Mouse (Mus musculus) liver, adult 2 months (tissue): ENCODE results near the gene Ap3m1. TPM values are rescaled to one million over a fixed set of nuclear protein-coding genes. Genes with fewer than 3 reads are reported as not detected.

Experiments
- DNase-seq: peaks from one replicate; pipeline ENCODE4 v3.0.0-alpha.2; 2011; ENCODE audit warnings: low read depth, low spot score; ENCODE audit errors: extremely low read depth
- H3K27ac ChIP-seq: fragments of 200-500 bp; replicated peaks from 2 replicates; pipeline ENCODE4 v1.5.1; 2012; ENCODE audit warnings: low read depth, mild to moderate bottlenecking, control low read depth, inconsistent platforms, low read length; ENCODE audit not compliant: insufficient read depth
- H3K27me3 ChIP-seq: fragments of 200-500 bp; 2 replicates; pipeline ENCODE4 v1.6.1; 2012; ENCODE audit warnings: mild to moderate bottlenecking, moderate library complexity, low read length, inconsistent platforms; ENCODE audit not compliant: control insufficient read depth, insufficient read depth
- H3K36me3 ChIP-seq: fragments of 200-500 bp; 2 replicates; pipeline ENCODE4 v1.6.1; 2012; ENCODE audit warnings: low read length, inconsistent platforms; ENCODE audit not compliant: control insufficient read depth, insufficient read depth
- H3K4me1 ChIP-seq: fragments of 200-500 bp; 2 replicates; pipeline ENCODE4 v1.6.1; 2011; ENCODE audit warnings: low read length; ENCODE audit not compliant: control insufficient read depth, insufficient read depth
- H3K4me3 ChIP-seq: fragments of 200-500 bp; 2 replicates; pipeline ENCODE4 v1.5.1; 2011; ENCODE audit warnings: low read depth, mild to moderate bottlenecking, control low read depth, low read length, moderate library complexity; ENCODE audit not compliant: insufficient read depth
- H3K79me2 ChIP-seq: fragments of 200-500 bp; 2 replicates; pipeline ENCODE4 v1.6.1; 2012; ENCODE audit warnings: inconsistent platforms, mild to moderate bottlenecking, low read length, moderate library complexity; ENCODE audit not compliant: control insufficient read depth, insufficient read depth
- H3K9ac ChIP-seq: fragments of 200-500 bp; 2 replicates; pipeline ENCODE4 v1.6.1; 2012; ENCODE audit warnings: low read depth, mild to moderate bottlenecking, control low read depth, inconsistent platforms, low read length
- CTCF ChIP-seq: fragments of 200-500 bp; IDR thresholded peaks from 2 replicates; pipeline ENCODE4 v1.5.1; 2011; ENCODE audit warnings: low read depth, low read length, control low read depth
- POLR2A ChIP-seq: fragments of 200-500 bp; IDR thresholded peaks from 2 replicates; pipeline ENCODE4 v1.6.1; 2011; ENCODE audit warnings: low read length, control low read depth; ENCODE audit not compliant: insufficient read depth; ENCODE audit errors: extremely low read depth
- WGBS: fragments of 180-500 bp; shearing (Covaris S2); methylation state at CpG from one replicate; pipeline ENCODE4 v1.1.7; 2018; 5-methylcytosine and 5-hydroxymethylcytosine counted together
- polyA plus RNA-seq: library from polyadenylated mRNA; depleted of rRNA; stranded (reverse); fragments of >200 nt; gene quantifications from 2 replicates; pipeline ENCODE4 v1.2.3, GENCODE M21; 2012
- total RNA-seq: library from RNA; depleted of rRNA; stranded (reverse); fragments of >200 nt; gene quantifications from 2 replicates; pipeline ENCODE4 v1.2.3, GENCODE M21; 2014

Gene Ap3m1
- total and polyA plus RNA-seq, 2 experiments = 44.8 to 126 TPM

GRCm38 (mm10) chr14:21086827-21087351 lies 34.6 kb upstream of the Ap3m1 start:
- Histone ChIP-seq H3K4me1 (peaks cover 49% of the 10 kb centered on the region), H3K27me3 (no peaks in the 10 kb centered on the region), H3K4me3 (no peak overlapping the region), H3K9ac (peak overlapping the region; percentile 8), H3K79me2 (peaks cover 34% of the 10 kb centered on the region), H3K36me3 (peaks cover 22% of the 10 kb centered on the region), H3K27ac (peak overlapping the region; percentile 13)
- peak; percentile 43 for DNase-seq
- 25% methylated on average over 7 of the region's 7 CpGs for WGBS
- TF ChIP-seq CTCF = no peak
- TF ChIP-seq POLR2A = no peak

- Histone ChIP-seq H3K27me3 (no peaks in the 10 kb centered on the region), H3K36me3 (peaks cover 20% of the 10 kb centered on the region), H3K9ac (no peak overlapping the region), H3K79me2 (peaks cover 38% of the 10 kb centered on the region), H3K4me3 (no peak overlapping the region), H3K4me1 (peaks cover 50% of the 10 kb centered on the region), H3K27ac (no peak overlapping the region)
- 8% methylated on average over 2 of the region's 2 CpGs for WGBS
- DNase-seq = peak; percentile 42
- no peak for TF ChIP-seq CTCF
- TF ChIP-seq POLR2A = no peak
These were observed 33.8 kb upstream of the Ap3m1 start for GRCm38 (mm10) chr14:21086106-21086505.

- H3K4me1 ChIP-seq = peaks cover 49% of the 10 kb centered on the region
- peaks cover 18% of the 10 kb centered on the region for H3K36me3 ChIP-seq
- TF ChIP-seq POLR2A (no peak), CTCF (no peak)
- H3K27ac ChIP-seq = no peak overlapping the region
- H3K27me3 ChIP-seq = no peaks in the 10 kb centered on the region
- WGBS = 53% methylated on average over 5 of the region's 5 CpGs
- peak; percentile 26 for DNase-seq
- H3K79me2 ChIP-seq = peaks cover 41% of the 10 kb centered on the region
- no peak overlapping the region for H3K4me3 ChIP-seq
- H3K9ac ChIP-seq = no peak overlapping the region
These were observed 33.4 kb upstream of the Ap3m1 start for GRCm38 (mm10) chr14:21085666-21086065.

GRCm38 (mm10) chr14:21082823-21083222 lies 30.5 kb upstream of the Ap3m1 start:
- DNase-seq = peak; percentile 37
- Histone ChIP-seq H3K79me2 (peaks cover 35% of the 10 kb centered on the region), H3K36me3 (peaks cover 19% of the 10 kb centered on the region), H3K9ac (peak overlapping the region; percentile 63), H3K27ac (peak overlapping the region; percentile 55), H3K4me3 (no peak overlapping the region), H3K4me1 (peaks cover 34% of the 10 kb centered on the region), H3K27me3 (no peaks in the 10 kb centered on the region)
- no peak for TF ChIP-seq CTCF
- no peak for TF ChIP-seq POLR2A
- 11% methylated on average over 1 of the region's 1 CpGs for WGBS

GRCm38 (mm10) chr14:21078511-21078910 lies 26.2 kb upstream of the Ap3m1 start:
- Histone ChIP-seq H3K27ac (peak overlapping the region; percentile 62), H3K27me3 (no peaks in the 10 kb centered on the region), H3K9ac (peak overlapping the region; percentile 49; the same call in 1 of the 2 replicates), H3K4me3 (peak overlapping the region; percentile 93), H3K36me3 (peaks cover 12% of the 10 kb centered on the region), H3K4me1 (peaks cover 27% of the 10 kb centered on the region), H3K79me2 (peaks cover 28% of the 10 kb centered on the region)
- TF ChIP-seq POLR2A (no peak), CTCF (no peak)
- peak; percentile 41 for DNase-seq

- 15% methylated on average over 4 of the region's 4 CpGs for whole genome bisulfite sequencing
These were observed 25.6 kb upstream of the Ap3m1 start for GRCm38 (mm10) chr14:21077939-21078338.

More at GRCm38 (mm10) chr14:21077939-21078338, 25.6 kb upstream of the Ap3m1 start:
- peak overlapping the region; percentile 24 for H3K27ac ChIP-seq
- no peak for TF ChIP-seq POLR2A
- TF ChIP-seq CTCF = no peak
- H3K36me3 ChIP-seq = peaks cover 6% of the 10 kb centered on the region
- peaks cover 26% of the 10 kb centered on the region for H3K4me1 ChIP-seq
- no peaks in the 10 kb centered on the region for H3K27me3 ChIP-seq
- peaks cover 25% of the 10 kb centered on the region for H3K79me2 ChIP-seq
- peak; percentile 79 for DNase-seq
- H3K9ac ChIP-seq = peak overlapping the region; percentile 69
- H3K4me3 ChIP-seq = peak overlapping the region; percentile 93
